In the genomic region with DNA sequence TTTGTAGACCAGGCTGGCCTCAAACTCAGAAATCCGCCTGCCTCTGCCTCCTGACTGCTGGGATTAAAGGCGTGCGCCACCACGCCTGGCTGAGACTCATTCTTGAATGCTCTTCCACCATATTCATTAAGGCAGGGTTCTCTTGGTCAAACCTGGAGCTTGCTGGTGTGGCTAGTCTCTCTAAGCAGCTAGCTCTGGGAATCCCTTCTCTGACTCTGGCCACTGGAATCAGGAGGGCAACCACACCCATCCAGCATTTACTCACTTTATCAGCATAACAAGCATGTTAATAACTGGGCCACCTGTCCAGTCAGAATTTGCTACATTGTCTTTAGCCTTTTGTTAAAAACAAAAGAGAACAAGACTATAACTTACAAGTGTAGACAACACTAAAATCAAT, we compare ENCODE assay signal across 29 mouse cellular contexts. TPM values are rescaled to one million over a fixed set of nuclear protein-coding genes. Genes with fewer than 3 reads are reported as not detected.
DNase-seq lines count a peak whose midpoint lies in the region; ATAC-seq and TF ChIP-seq lines count a peak whose summit lies in the region.
"Had no signal": no experiment of that assay in that cellular context is flagged by ENCODE, and none has a peak within 500 bp of the region (broad histone marks: within the 10 kb centered on the region; RNA-seq: fewer than 3 reads in every experiment).

No protein-coding gene starts in this region.

- no peak for ATAC-seq in forebrain, embryonic 16.5 days
- ATAC-seq: activated CD4-positive, CD25-positive, alpha-beta regulatory T cell, adult 4 months; forebrain, embryonic 14.5 days; forebrain, postnatal 0 days; Patski had no signal

- in situ Hi-C loops in ES-E14 (cut with MboI; ENCODE audit: low sequenced_read_pairs in 2 of 2, unreplicated experiment in 2 of 2), result no loop called here

- no peak overlapping the region for H3K4me2 ChIP-seq in forebrain, embryonic 16.5 days (ENCODE audit: low read length)
- H3K4me2 ChIP-seq: embryonic facial prominence, embryonic 13.5 days; embryonic facial prominence, embryonic 15.5 days; forebrain, embryonic 12.5 days had no signal

- H3K36me3 ChIP-seq in ES-E14 (ENCODE audit: control insufficient read depth, insufficient read depth, low read length, poor library complexity, severe bottlenecking), result peaks cover 5% of the 10 kb centered on the region
- peaks cover 9% of the 10 kb centered on the region for H3K36me3 ChIP-seq in forebrain, embryonic 16.5 days (ENCODE audit: control insufficient read depth, insufficient read depth)

- peak overlapping the region; percentile 62; the same call in 1 of the 2 replicates for H3K27ac ChIP-seq in ES-E14 (ENCODE audit: insufficient read depth, low read depth, low read length, poor library complexity, severe bottlenecking)
- H3K27ac ChIP-seq in forebrain, embryonic 16.5 days (ENCODE audit: low read length), result no peak overlapping the region
- H3K27ac ChIP-seq: embryonic facial prominence, embryonic 13.5 days; embryonic facial prominence, embryonic 15.5 days; forebrain, embryonic 10.5 days; forebrain, embryonic 12.5 days had no signal

- peak; percentile 46 for DNase-seq in heart, adult 11 months
- no peak for DNase-seq in heart, adult 18-20 months
- peak; percentile 30 for DNase-seq in ES-E14 (ENCODE audit: low read depth, low spot score)
- DNase-seq in ZHBTc4 (ENCODE audit: low read depth, low spot score), result peak; percentile 59
- no peak for DNase-seq in embryo, embryonic 10 days (ENCODE audit: low spot score)
- no peak for DNase-seq in B cell, adult 2 months
- DNase-seq: adrenal gland, adult 8-10 months; adrenal gland, postnatal 14 days; adrenal gland, postnatal 36 days; cerebellum, adult 11-12 months; cerebellum, adult 2 months; cerebellum, adult 9-10 months; cerebellum, postnatal 10 days; cerebellum, postnatal 25 days; embryo, embryonic 11 days; forebrain, postnatal 0 days had no signal

- 99% methylated on average over 4 of the region's 4 CpGs for WGBS in forebrain, embryonic 16.5 days

- peaks cover 1 to 9% of the 10 kb centered on the region in 2 experiments; a peak in 3 of 4 replicates for H3K4me1 ChIP-seq in ES-E14 (ENCODE audit: control insufficient read depth in 2 of 2, insufficient read depth in 2 of 2, low read length in 2 of 2, poor library complexity in 1 of 2)
- no peaks in the 10 kb centered on the region for H3K4me1 ChIP-seq in forebrain, embryonic 16.5 days (replicated peaks; ENCODE audit: control insufficient read depth, insufficient read depth, low read length)
- H3K4me1 ChIP-seq: embryonic facial prominence, embryonic 13.5 days; embryonic facial prominence, embryonic 15.5 days; forebrain, embryonic 10.5 days; forebrain, embryonic 12.5 days had no signal

- no peak overlapping the region for H3K9ac ChIP-seq in ES-E14 (ENCODE audit: insufficient read depth, low read depth, low read length, poor library complexity, severe bottlenecking)
- H3K9ac ChIP-seq in forebrain, embryonic 16.5 days (replicated peaks; ENCODE audit: low read depth, low read length), result no peak overlapping the region
- H3K9ac ChIP-seq: embryonic facial prominence, embryonic 13.5 days; embryonic facial prominence, embryonic 15.5 days; forebrain, embryonic 12.5 days; forebrain, postnatal 0 days had no signal

- H3K9me3 ChIP-seq in ES-E14 (ENCODE audit: control insufficient read depth, insufficient read depth, low read depth, low read length), result no peaks in the 10 kb centered on the region
- no peaks in the 10 kb centered on the region for H3K9me3 ChIP-seq in forebrain, embryonic 16.5 days (ENCODE audit: control insufficient read depth, low read length)
- H3K9me3 ChIP-seq: embryonic facial prominence, embryonic 13.5 days; embryonic facial prominence, embryonic 15.5 days; forebrain, embryonic 10.5 days; forebrain, embryonic 12.5 days; G1E had no signal

- no peak overlapping the region for H3K4me3 ChIP-seq in ES-E14 (ENCODE audit: insufficient read depth in 1 of 2, low read depth in 1 of 2, low read length in 2 of 2, poor library complexity in 1 of 2, severe bottlenecking in 1 of 2)
- no peak overlapping the region for H3K4me3 ChIP-seq in forebrain, embryonic 16.5 days (replicated peaks; ENCODE audit: low read length)
- H3K4me3 ChIP-seq: embryonic facial prominence, embryonic 13.5 days; embryonic facial prominence, embryonic 15.5 days; erythroblast, embryonic 14.5 days; forebrain, embryonic 10.5 days; forebrain, embryonic 12.5 days had no signal

- no peaks in the 10 kb centered on the region for H3K27me3 ChIP-seq in forebrain, embryonic 16.5 days (replicated peaks; ENCODE audit: control insufficient read depth, insufficient read depth, low read length)
- H3K27me3 ChIP-seq: embryonic facial prominence, embryonic 13.5 days; embryonic facial prominence, embryonic 15.5 days; forebrain, embryonic 12.5 days; Patski had no signal

TF ChIP-seq in ES-E14, 5 proteins besides CTCF, POLR2A, EP300 and RAD21:
- TF ChIP-seq ZNF384 (IDR thresholded peaks at IDR 0.05; ENCODE audit: low read depth, low read length), result 0 out of 2 replicates have a peak, but pooled peaks have one; percentile 28
- TF ChIP-seq HCFC1 (IDR thresholded peaks at IDR 0.05; ENCODE audit: borderline replicate concordance, insufficient read depth, low read length), result no peak
- no peak for TF ChIP-seq MAFK (IDR thresholded peaks at IDR 0.05; ENCODE audit: insufficient read depth, low read depth, low read length)
- TF ChIP-seq CHD2 (IDR thresholded peaks at IDR 0.05; ENCODE audit: low read depth, low read length), result no peak
- TF ChIP-seq ZC3H11A (IDR thresholded peaks at IDR 0.05; ENCODE audit: borderline replicate concordance, low read depth, low read length), result no peak

RNA-seq across cellular contexts. Expression of a gene that starts 20.6 kb away (rescaled TPM):
- total RNA-seq in heart, adult 18-20 months (2021), result 1 to 10 TPM; 4.1 to 6.3 TPM
- 0.62 and 1.1 TPM in 2 replicates for total RNA-seq in ES-E14 (2012; rRNA removed)
- polyA plus RNA-seq in forebrain, embryonic 16.5 days (2015; fragmentation: Nextera tagmentation; extraction: Ambion mirVana), result 36.3 and 47.2 TPM in 2 replicates
- polyA plus RNA-seq: G1E, Patski had no signal

RNA-seq across cellular contexts. Expression of a gene that starts 33.6 kb away (rescaled TPM):
- not detected for total RNA-seq in heart, adult 18-20 months (2021)
- not detected in 2 replicates for total RNA-seq in ES-E14 (2012; rRNA removed)
- polyA plus RNA-seq in forebrain, embryonic 16.5 days (2015; fragmentation: Nextera tagmentation; extraction: Ambion mirVana), result 0.09 and 0.11 TPM in 2 replicates
- total RNA-seq: adrenal gland, adult 18-20 months; adrenal gland, postnatal 14 days; adrenal gland, postnatal 36 days; forebrain, postnatal 0 days had no signal
- polyA plus RNA-seq: C2C12; cerebellum, adult 2 months; embryonic facial prominence, embryonic 11.5 days; embryonic facial prominence, embryonic 13.5 days; embryonic facial prominence, embryonic 15.5 days; erythroblast, embryonic 14.5 days; forebrain, embryonic 10.5 days; forebrain, embryonic 14.5 days; forebrain, postnatal 0 days; G1E; Patski had no signal

RNA-seq across cellular contexts. Expression of a gene that starts 33.7 kb away (rescaled TPM):
- total RNA-seq in heart, adult 18-20 months (2021), result 10 to 100 TPM; 26.4 to 28.0 TPM
- 29.6 and 39.4 TPM in 2 replicates for total RNA-seq in ES-E14 (2012; rRNA removed)
- polyA plus RNA-seq in forebrain, embryonic 16.5 days (2015; fragmentation: Nextera tagmentation; extraction: Ambion mirVana), result 62.9 and 67.1 TPM in 2 replicates

RNA-seq across cellular contexts. Expression of a gene that starts 47.4 kb away (rescaled TPM):
- 10 to 100 TPM; 30.9 to 31.0 TPM for total RNA-seq in heart, adult 18-20 months (2021)
- total RNA-seq in ES-E14 (2012; rRNA removed), result 6.5 and 8.4 TPM in 2 replicates
- 73.2 and 81.6 TPM in 2 replicates for polyA plus RNA-seq in forebrain, embryonic 16.5 days (2015; fragmentation: Nextera tagmentation; extraction: Ambion mirVana)

Comparison
In these comparisons a context has a peak if more than half of its experiments do, and no peak if none do; other contexts are left out.
1. DNase-seq: peak in heart, adult 11 months (single experiment), ES-E14 (single experiment) and ZHBTc4 (single experiment); none in heart, adult 18-20 months (0 of 2), embryo, embryonic 10 days (single experiment) and B cell, adult 2 months (0 of 2).